Mouse (Mus musculus) right cerebral cortex, adult 2 months (tissue): ENCODE measurements at regions not wholly inside any gene's neighbourhood (a gene's known extent, or its start where the extent isn't known, plus 50 kb on each side); places are given as distances from the start of the nearest gene placed in this dataset.

Experiments
- DNase-seq, 2 experiments: peaks; one replicate each; pipeline ENCODE4 v3.0.0; 2021 to 2022; ENCODE audit warnings: low spot score in 2 of 2

- DNase-seq: no peak
Measured at GRCm38 (mm10) chr5:78284456-78285199, 876.8 kb upstream of the Igfbp7 start.

GRCm38 (mm10) chr5:78251491-78251890, 843.6 kb upstream of the Igfbp7 start:
- peak; percentile 8 to 24 for DNase-seq

- no peak for DNase-seq
Measured at GRCm38 (mm10) chr5:78213696-78214095, 805.9 kb upstream of the Igfbp7 start.
